Mouse (Mus musculus): Measurements from ENCODE around the gene Borcs6. TPM values are rescaled to one million over a fixed set of nuclear protein-coding genes. Genes with fewer than 3 reads are reported as not detected.
A peak's percentile ranks its signal among the peaks of the same experiment; 100 is the strongest.

Borcs6 gene
- total RNA-seq, 2 experiments from 2014 or later, result 2.0 to 9.4 TPM

- ATAC-seq (replicated peaks; ENCODE audit: poor library complexity, severe bottlenecking), result no peak
Observed at GRCm38 (mm10) chr11:69099177-69099914, 39.8 kb downstream of the Borcs6 start.

GRCm38 (mm10) chr11:69099915-69100345 lies 40.4 kb downstream of the Borcs6 start:
- peak; percentile 43 for ATAC-seq (replicated peaks; ENCODE audit: poor library complexity, severe bottlenecking)

- ATAC-seq (replicated peaks; ENCODE audit: poor library complexity, severe bottlenecking), result no peak
Observed at GRCm38 (mm10) chr11:69100639-69101360, 41.3 kb downstream of the Borcs6 start.

GRCm38 (mm10) chr11:69101604-69102402 lies 42.3 kb downstream of the Borcs6 start:
- no peak for ATAC-seq (replicated peaks; ENCODE audit: poor library complexity, severe bottlenecking)

- no peak for ATAC-seq (replicated peaks; ENCODE audit: poor library complexity, severe bottlenecking)
Observed at GRCm38 (mm10) chr11:69102403-69102725, 42.8 kb downstream of the Borcs6 start.

- ATAC-seq (replicated peaks; ENCODE audit: poor library complexity, severe bottlenecking), result no peak
Observed at GRCm38 (mm10) chr11:69103121-69103520, 43.6 kb downstream of the Borcs6 start.

- no peak for ATAC-seq (replicated peaks; ENCODE audit: poor library complexity, severe bottlenecking)
Observed at GRCm38 (mm10) chr11:69103531-69104435, 44.3 kb downstream of the Borcs6 start.

GRCm38 (mm10) chr11:69104487-69104886 lies 45.0 kb downstream of the Borcs6 start:
- no peak for ATAC-seq (replicated peaks; ENCODE audit: poor library complexity, severe bottlenecking)

- no peak for ATAC-seq (replicated peaks; ENCODE audit: poor library complexity, severe bottlenecking)
Observed at GRCm38 (mm10) chr11:69105227-69105626, 45.7 kb downstream of the Borcs6 start.

GRCm38 (mm10) chr11:69105796-69106195 lies 46.3 kb downstream of the Borcs6 start:
- no peak for ATAC-seq (replicated peaks; ENCODE audit: poor library complexity, severe bottlenecking)

GRCm38 (mm10) chr11:69106299-69106698 lies 46.8 kb downstream of the Borcs6 start:
- no peak for ATAC-seq (replicated peaks; ENCODE audit: poor library complexity, severe bottlenecking)

GRCm38 (mm10) chr11:69106842-69107241 lies 47.3 kb downstream of the Borcs6 start:
- ATAC-seq (replicated peaks; ENCODE audit: poor library complexity, severe bottlenecking), result no peak

GRCm38 (mm10) chr11:69107676-69108075 lies 48.2 kb downstream of the Borcs6 start:
- no peak for ATAC-seq (replicated peaks; ENCODE audit: poor library complexity, severe bottlenecking)

- no peak for ATAC-seq (replicated peaks; ENCODE audit: poor library complexity, severe bottlenecking)
Observed at GRCm38 (mm10) chr11:69108223-69108622, 48.7 kb downstream of the Borcs6 start.

GRCm38 (mm10) chr11:69109032-69109900 lies 49.7 kb downstream of the Borcs6 start:
- ATAC-seq (replicated peaks; ENCODE audit: poor library complexity, severe bottlenecking), result no peak

- ATAC-seq (replicated peaks; ENCODE audit: poor library complexity, severe bottlenecking), result peak; percentile 71
Observed at GRCm38 (mm10) chr11:69110319-69111046, 51.0 kb downstream of the Borcs6 start.
